Mouse (Mus musculus) liver, embryonic 14.5 days (tissue): ENCODE results near the gene Mip. TPM values are rescaled to one million over a fixed set of nuclear protein-coding genes. Genes with fewer than 3 reads are reported as not detected.

Experiments used
- ATAC-seq: fragments of 200-750 bp; cut with Nextera tagmentation; 2 replicates; pipeline ENCODE4 v1.8.0; 2017; ENCODE audit warnings: moderate number of reproducible peaks, mild to moderate bottlenecking, moderate library complexity; ENCODE audit not compliant: insufficient read depth
- DNase-seq, 3 experiments: peaks; one replicate each; pipeline ENCODE4 v3.0.0-alpha.2; 2012 to 2013; ENCODE audit warnings: low read depth in 3 of 3, low spot score in 3 of 3
- H3K27ac ChIP-seq: fragments of 300-500 bp; sonication (generic); 2 replicates; pipeline ENCODE4 v1.5.1; 2014; ENCODE audit warnings: moderate library complexity, mild to moderate bottlenecking, control low read depth, inconsistent platforms
- H3K27me3 ChIP-seq: fragments of 300-500 bp; sonication (generic); 2 replicates; pipeline ENCODE4 v1.6.1; 2014; ENCODE audit warnings: mild to moderate bottlenecking, low read length, moderate library complexity; ENCODE audit not compliant: control insufficient read depth, insufficient read depth
- H3K36me3 ChIP-seq: fragments of 300-500 bp; sonication (generic); replicated peaks from 2 replicates; pipeline ENCODE4 v1.6.1; 2014; ENCODE audit warnings: low read depth; ENCODE audit not compliant: control insufficient read depth, insufficient read depth
- H3K4me1 ChIP-seq, 2 experiments: fragments of 200-500 bp in 1 of 2; fragments of 300-500 bp in 1 of 2; sonication (generic) in 1 of 2; replicated peaks; 2 replicates each; pipeline ENCODE4 v1.6.1; 2012 to 2014; ENCODE audit warnings: antibody characterized with exemption in 1 of 2, inconsistent platforms in 1 of 2, low read length in 1 of 2; ENCODE audit not compliant: control insufficient read depth in 2 of 2, insufficient read depth in 2 of 2
- H3K4me2 ChIP-seq: fragments of 300-500 bp; sonication (generic); 2 replicates; pipeline ENCODE4 v1.6.1; 2014; ENCODE audit warnings: low read depth, mild to moderate bottlenecking, control low read depth, moderate library complexity
- H3K4me3 ChIP-seq, 2 experiments: fragments of 200-500 bp in 1 of 2; fragments of 300-500 bp in 1 of 2; sonication (generic) in 1 of 2; 2 replicates each; pipeline ENCODE4 v1.5.1; 2012 to 2014; ENCODE audit warnings: low read depth in 2 of 2, low read length in 2 of 2, mild to moderate bottlenecking in 2 of 2, control low read depth in 1 of 2, inconsistent platforms in 1 of 2, moderate library complexity in 1 of 2; ENCODE audit not compliant: insufficient read depth in 1 of 2
- H3K9ac ChIP-seq: fragments of 300-500 bp; sonication (generic); replicated peaks from 2 replicates; pipeline ENCODE4 v1.6.1; 2014; ENCODE audit warnings: mild to moderate bottlenecking, control low read depth, moderate library complexity
- H3K9me3 ChIP-seq: fragments of 300-500 bp; sonication (generic); 2 replicates; pipeline ENCODE4 v1.6.1; 2016; ENCODE audit warnings: low read length, mixed read lengths; ENCODE audit not compliant: control insufficient read depth
- CTCF ChIP-seq: IDR thresholded peaks from 2 replicates; pipeline ENCODE4 v1.5.1; 2016; ENCODE audit warnings: antibody characterized with exemption, low read depth, control low read depth
- EP300 ChIP-seq: IDR thresholded peaks from 2 replicates; pipeline ENCODE4 v1.6.1; 2016; ENCODE audit warnings: antibody characterized with exemption, low read depth
- WGBS: fragments of 180-500 bp; shearing (Covaris S2); extraction: QIAGEN DNeasy Blood & Tissue Kit; methylation state at CpG from one replicate; pipeline ENCODE4 v1.1.7; 2014; ENCODE audit not compliant: insufficient replicate concordance; 5-methylcytosine and 5-hydroxymethylcytosine counted together
- polyA plus RNA-seq, 2 experiments: library from polyadenylated mRNA; depleted of rRNA in 1 of 2; stranded (reverse) in 1 of 2; unstranded in 1 of 2; fragments of >200 nt; fragmentation: Nextera tagmentation in 1 of 2; extraction: Ambion mirVana in 1 of 2; gene quantifications; 2 replicates each; pipeline versions ENCODE4 v1.2.1 to v1.2.3; 2012 to 2014

Gene Mip
- polyA plus RNA-seq, 2 experiments: 0.02 TPM; not detected in 1

DNA sequence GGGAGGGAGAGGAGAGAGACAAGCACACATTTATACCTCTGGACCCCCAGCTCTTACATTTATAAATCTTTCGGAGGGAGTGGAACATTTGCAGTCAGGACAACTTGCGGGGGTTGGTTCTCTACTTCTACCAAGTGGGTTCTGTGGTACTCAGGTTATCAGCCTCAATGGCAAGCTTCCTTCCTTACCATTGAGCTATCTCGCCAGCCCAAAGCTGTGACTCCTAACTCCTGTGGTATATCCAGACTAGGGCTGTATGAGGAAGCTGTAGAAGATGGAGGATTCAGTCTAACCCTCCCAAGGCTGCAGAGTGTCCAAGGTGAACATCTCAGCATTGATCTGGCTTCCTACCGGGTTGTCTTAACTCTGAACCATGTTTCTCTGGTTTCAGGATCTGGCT, 13.5 kb downstream of the Mip start:
- H3K36me3 ChIP-seq: peaks cover 32% of the 10 kb centered on the region
- H3K9ac ChIP-seq: no peak overlapping the region
- H3K4me3 ChIP-seq: no peak overlapping the region
- WGBS: 69% methylated on average over 4 of the region's 4 CpGs
- H3K27me3 ChIP-seq: no peaks in the 10 kb centered on the region
- TF ChIP-seq CTCF: no peak
- no peak overlapping the region for H3K27ac ChIP-seq
- peaks cover 0 to 11% of the 10 kb centered on the region in 2 experiments; a peak in 2 of 4 replicates for H3K4me1 ChIP-seq
- DNase-seq (no peak), ATAC-seq (no peak)
- H3K9me3 ChIP-seq: no peaks in the 10 kb centered on the region
- H3K4me2 ChIP-seq: no peak overlapping the region

DNA sequence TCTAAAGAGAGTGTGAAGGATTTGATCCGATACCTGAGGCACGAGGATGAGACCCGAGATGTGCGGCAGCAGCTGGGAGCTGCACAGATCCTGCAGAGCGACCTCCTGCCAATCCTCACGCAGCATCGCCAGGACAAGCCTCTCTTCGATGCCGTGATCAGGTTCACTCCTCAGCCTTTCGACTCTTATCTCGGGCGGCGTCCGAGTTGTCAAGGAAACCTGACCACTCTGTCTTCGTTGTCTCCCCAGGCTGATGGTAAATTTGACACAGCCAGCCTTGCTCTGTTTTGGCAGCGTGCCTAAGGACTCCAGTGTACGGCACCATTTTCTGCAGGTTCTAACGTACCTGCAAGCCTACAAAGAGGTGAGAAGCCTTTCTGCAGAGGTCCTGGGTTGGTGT, 14.5 kb downstream of the Mip start:
- DNase-seq (no peak), ATAC-seq (no peak)
- TF ChIP-seq EP300: no peak
- no peak for TF ChIP-seq CTCF
- Histone ChIP-seq H3K9me3 (no peaks in the 10 kb centered on the region), H3K4me3 (no peak overlapping the region), H3K4me2 (no peak overlapping the region), H3K9ac (no peak overlapping the region), H3K36me3 (peaks cover 42% of the 10 kb centered on the region), H3K27ac (no peak overlapping the region), H3K27me3 (no peaks in the 10 kb centered on the region), H3K4me1 (peaks cover 0 to 9% of the 10 kb centered on the region in 2 experiments; a peak in 2 of 4 replicates)
- WGBS: 46% methylated on average over 18 of the region's 18 CpGs

DNA sequence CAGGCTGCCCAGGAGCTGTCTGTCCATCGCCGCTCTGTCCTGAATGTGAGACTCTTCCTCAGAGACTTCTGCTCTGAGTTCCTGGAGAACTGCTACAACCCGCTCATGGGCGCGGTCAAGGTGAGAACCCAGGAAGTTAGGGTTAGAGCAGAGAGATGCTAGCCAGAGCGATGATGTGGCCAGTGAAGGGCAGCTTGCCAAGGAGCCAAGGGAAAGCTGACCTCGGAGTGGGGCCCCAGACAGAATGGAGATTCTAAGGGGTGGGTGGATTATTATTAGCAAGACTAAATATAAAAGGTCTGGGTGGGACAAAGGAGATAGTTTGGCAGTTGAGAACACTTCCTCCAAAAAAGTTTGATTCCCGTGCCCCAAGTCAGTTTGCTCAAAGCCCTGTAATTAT, 17.6 kb downstream of the Mip start:
- Histone ChIP-seq H3K9ac (no peak overlapping the region), H3K4me2 (no peak overlapping the region), H3K4me1 (peaks cover 0 to 5% of the 10 kb centered on the region in 2 experiments; a peak in 2 of 4 replicates), H3K36me3 (peaks cover 73% of the 10 kb centered on the region), H3K27me3 (no peaks in the 10 kb centered on the region), H3K4me3 (no peak overlapping the region), H3K9me3 (no peaks in the 10 kb centered on the region), H3K27ac (no peak overlapping the region)
- DNase-seq: no peak
- no peak for ATAC-seq
- TF ChIP-seq CTCF (no peak), EP300 (no peak)
- WGBS: 92% methylated on average over 8 of the region's 8 CpGs

DNA sequence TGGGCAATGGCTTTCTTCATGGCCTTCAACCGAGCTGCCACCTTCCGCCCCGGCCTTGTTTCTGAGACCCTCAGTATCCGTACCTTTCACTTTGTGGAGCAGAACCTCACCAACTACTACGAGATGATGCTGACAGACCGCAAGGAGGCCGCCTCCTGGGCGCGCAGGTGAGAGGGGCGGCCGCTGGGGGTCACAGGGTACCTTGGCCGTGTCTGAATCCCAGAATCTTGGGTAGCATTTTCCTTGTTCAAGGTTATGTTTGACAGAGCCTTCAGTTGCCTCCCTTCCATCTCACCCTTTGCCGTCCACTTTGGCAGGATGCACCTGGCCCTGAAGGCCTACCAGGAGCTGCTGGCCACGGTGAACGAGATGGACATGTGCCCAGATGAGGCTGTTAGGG, 18.5 kb downstream of the Mip start:
- WGBS: 91% methylated on average over 15 of the region's 15 CpGs
- no peak overlapping the region for H3K27ac ChIP-seq
- peaks cover 78% of the 10 kb centered on the region for H3K36me3 ChIP-seq
- no peak overlapping the region for H3K4me2 ChIP-seq
- H3K4me1 ChIP-seq: peaks cover 0 to 5% of the 10 kb centered on the region in 2 experiments; a peak in 1 of 4 replicates
- ATAC-seq (no peak), DNase-seq (no peak)
- H3K27me3 ChIP-seq: no peaks in the 10 kb centered on the region
- TF ChIP-seq EP300 (no peak), CTCF (no peak)
- no peak overlapping the region for H3K4me3 ChIP-seq
- no peaks in the 10 kb centered on the region for H3K9me3 ChIP-seq
- H3K9ac ChIP-seq: no peak overlapping the region

DNA sequence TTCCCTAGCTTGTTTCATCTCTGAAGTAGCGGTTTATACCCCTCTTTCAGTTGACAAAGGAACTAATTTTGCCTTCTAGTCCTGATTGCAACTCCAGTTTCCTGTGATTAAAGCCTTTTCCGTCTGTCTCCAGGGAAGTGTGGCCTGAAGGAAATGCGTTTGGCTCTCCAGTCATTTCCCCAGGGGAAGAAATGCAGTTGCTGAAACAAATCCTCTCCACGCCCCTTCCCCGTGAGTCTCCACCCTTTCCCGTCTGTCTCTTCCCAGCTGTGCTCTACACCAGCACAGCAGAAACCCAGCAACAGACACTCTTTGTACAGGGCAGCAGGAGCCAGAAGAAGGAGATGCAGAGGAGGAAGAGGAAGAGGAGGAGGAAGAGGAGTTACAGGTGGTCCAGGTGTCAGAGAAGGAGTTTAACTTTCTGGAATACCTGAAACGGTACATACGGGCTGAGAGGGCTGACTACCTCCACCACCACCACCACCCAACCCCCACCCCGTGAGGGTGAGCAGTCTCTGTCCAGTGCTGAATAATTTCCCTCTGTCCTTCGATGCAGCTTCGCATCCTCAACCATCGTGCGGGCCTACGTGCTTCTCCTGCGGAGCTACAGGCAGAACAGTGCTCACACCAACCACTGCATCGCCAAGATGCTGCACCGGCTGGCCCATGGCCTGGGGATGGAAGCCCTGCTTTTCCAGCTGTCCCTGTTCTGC, 21.5 kb downstream of the Mip start:
- no peak overlapping the region for H3K27ac ChIP-seq
- WGBS: 85% methylated on average over 17 of the region's 17 CpGs
- TF ChIP-seq EP300 (no peak), CTCF (no peak)
- DNase-seq (no peak), ATAC-seq (no peak)
- H3K4me1 ChIP-seq: no peaks in the 10 kb centered on the region
- H3K36me3 ChIP-seq: peaks cover 87% of the 10 kb centered on the region
- H3K4me3 ChIP-seq: no peak overlapping the region
- H3K9me3 ChIP-seq: no peaks in the 10 kb centered on the region
- H3K4me2 ChIP-seq: no peak overlapping the region
- H3K27me3 ChIP-seq: no peaks in the 10 kb centered on the region
- H3K9ac ChIP-seq: no peak overlapping the region
